Mouse (Mus musculus) testis, adult 2 months (tissue): ENCODE measurements around the gene Tk2.
"Not testable (repeated sequence)": the region's sequence is repeated elsewhere in the genome, so short reads cannot be mapped to it uniquely, and the experiment has no call there.

ENCODE experiments used
- CTCF ChIP-seq: fragments of 200-500 bp; IDR thresholded peaks from 2 replicates; pipeline ENCODE4 v1.5.1; 2012; ENCODE audit warnings: low read depth, mild to moderate bottlenecking, inconsistent platforms, low read length, moderate library complexity; ENCODE audit not compliant: control insufficient read depth, insufficient read depth, insufficient replicate concordance
- POLR2A ChIP-seq: fragments of 200-500 bp; IDR thresholded peaks from 2 replicates; pipeline ENCODE4 v1.6.1; 2012; ENCODE audit warnings: low read depth, mild to moderate bottlenecking, inconsistent platforms, low read length, moderate library complexity; ENCODE audit not compliant: control insufficient read depth

GRCm38 (mm10) chr8:104264271-104264935 is 16.0 kb upstream of the Tk2 start:
- peak; percentile 25; the same call in 1 of the 2 replicates for TF ChIP-seq POLR2A
- not testable (repeated sequence) for TF ChIP-seq CTCF
